Mouse (Mus musculus) brain, embryonic 14.5 days (tissue): ENCODE measurements around the gene Cysrt1.

Experiments used
- CTCF ChIP-seq: fragments of 200-500 bp; IDR thresholded peaks from 2 replicates; pipeline ENCODE4 v1.5.1; 2012; ENCODE audit warnings: inconsistent platforms, mild to moderate bottlenecking, moderate library complexity, borderline replicate concordance; ENCODE audit not compliant: insufficient read depth, insufficient read length; ENCODE audit errors: extremely low read depth
- POLR2A ChIP-seq: fragments of 200-500 bp; IDR thresholded peaks from 2 replicates; pipeline ENCODE4 v1.6.1; 2012; ENCODE audit warnings: mild to moderate bottlenecking, inconsistent platforms, borderline replicate concordance; ENCODE audit not compliant: poor library complexity, insufficient read depth, insufficient read length, severe bottlenecking; ENCODE audit errors: extremely low read depth

- no peak for TF ChIP-seq POLR2A
- no peak for TF ChIP-seq CTCF
Measured at GRCm38 (mm10) chr2:25264851-25265250, 22.6 kb upstream of the Cysrt1 start.
